Comparison of ENCODE assay signal across 11 mouse cellular contexts in genomic region chr7:45025601-45026220, GRCm38 (mm10). TPM values are rescaled to one million over a fixed set of nuclear protein-coding genes. Genes with fewer than 3 reads are reported as not detected.
DNase-seq lines count a peak whose midpoint lies in the region; ATAC-seq and TF ChIP-seq lines count a peak whose summit lies in the region.
"Had no signal": no experiment of that assay in that cellular context is flagged by ENCODE, and none has a peak within 500 bp of the region (broad histone marks: within the 10 kb centered on the region; RNA-seq: fewer than 3 reads in every experiment).

No protein-coding gene starts in this region.

- H3K4me3 ChIP-seq in forebrain, embryonic 13.5 days, result no peak overlapping the region
- H3K4me3 ChIP-seq in forebrain, embryonic 16.5 days (replicated peaks; ENCODE audit: low read length), result no peak overlapping the region
- H3K4me3 ChIP-seq in liver, adult 2 months (ENCODE audit: insufficient read depth, low read depth, low read length), result no peak overlapping the region
- H3K4me3 ChIP-seq in embryonic facial prominence, embryonic 14.5 days (ENCODE audit: low read depth, low read length), result no peak overlapping the region
- H3K4me3 ChIP-seq in neural tube, embryonic 15.5 days (replicated peaks), result no peak overlapping the region

- H3K27ac ChIP-seq in forebrain, embryonic 13.5 days, result peak overlapping the region; percentile 7; the same call in 1 of the 2 replicates
- no peak overlapping the region; the same call in 1 of the 2 replicates for H3K27ac ChIP-seq in forebrain, embryonic 16.5 days (ENCODE audit: low read length)
- H3K27ac ChIP-seq in liver, adult 2 months (replicated peaks; ENCODE audit: insufficient read depth, low read depth, low read length), result peak overlapping the region; percentile 42
- H3K27ac ChIP-seq in embryonic facial prominence, embryonic 14.5 days (replicated peaks; ENCODE audit: low read depth, low read length), result 0 out of 2 replicates have a peak overlapping the region, but pooled peaks have one; percentile 2
- H3K27ac ChIP-seq in neural tube, embryonic 15.5 days (replicated peaks), result peak overlapping the region; percentile 7; the same call in 1 of the 2 replicates
- H3K27ac ChIP-seq: liver, embryonic 14.5 days had no signal

- 80% methylated on average over 8 of the region's 8 CpGs for WGBS in forebrain, embryonic 13.5 days
- WGBS in forebrain, embryonic 16.5 days, result 78% methylated on average over 8 of the region's 8 CpGs
- 18% methylated on average over 8 of the region's 8 CpGs for WGBS in liver, adult 2 months
- WGBS in embryonic facial prominence, embryonic 14.5 days, result 71% methylated on average over 8 of the region's 8 CpGs
- WGBS in neural tube, embryonic 15.5 days, result 82% methylated on average over 8 of the region's 8 CpGs

- H3K27me3 ChIP-seq in forebrain, embryonic 13.5 days, result no peaks in the 10 kb centered on the region
- no peaks in the 10 kb centered on the region for H3K27me3 ChIP-seq in forebrain, embryonic 16.5 days (replicated peaks; ENCODE audit: control insufficient read depth, insufficient read depth, low read length)
- no peaks in the 10 kb centered on the region for H3K27me3 ChIP-seq in liver, adult 2 months (ENCODE audit: control insufficient read depth, insufficient read depth, low read length)
- no peaks in the 10 kb centered on the region for H3K27me3 ChIP-seq in embryonic facial prominence, embryonic 14.5 days (replicated peaks; ENCODE audit: control insufficient read depth, insufficient read depth, low read length)
- H3K27me3 ChIP-seq in neural tube, embryonic 15.5 days (replicated peaks), result no peaks in the 10 kb centered on the region
- H3K27me3 ChIP-seq: Patski had no signal

- no peaks in the 10 kb centered on the region for H3K9me3 ChIP-seq in forebrain, embryonic 13.5 days (replicated peaks)
- no peaks in the 10 kb centered on the region for H3K9me3 ChIP-seq in forebrain, embryonic 16.5 days (ENCODE audit: control insufficient read depth, low read length)
- no peaks in the 10 kb centered on the region for H3K9me3 ChIP-seq in embryonic facial prominence, embryonic 14.5 days (ENCODE audit: control insufficient read depth, low read length)
- H3K9me3 ChIP-seq in neural tube, embryonic 15.5 days (replicated peaks), result no peaks in the 10 kb centered on the region

- H3K9ac ChIP-seq in forebrain, embryonic 13.5 days, result no peak overlapping the region
- H3K9ac ChIP-seq in forebrain, embryonic 16.5 days (replicated peaks; ENCODE audit: low read depth, low read length), result no peak overlapping the region
- H3K9ac ChIP-seq in liver, adult 2 months (ENCODE audit: low read depth, low read length), result no peak overlapping the region
- H3K9ac ChIP-seq in embryonic facial prominence, embryonic 14.5 days (ENCODE audit: low read depth, low read length), result no peak overlapping the region
- no peak overlapping the region for H3K9ac ChIP-seq in neural tube, embryonic 15.5 days (replicated peaks)
- H3K9ac ChIP-seq: liver, embryonic 14.5 days had no signal

- H3K79me2 ChIP-seq in liver, adult 2 months (ENCODE audit: control insufficient read depth, insufficient read depth, low read length), result no peaks in the 10 kb centered on the region

- H3K36me3 ChIP-seq in forebrain, embryonic 13.5 days (ENCODE audit: poor library complexity, severe bottlenecking), result peaks cover 44% of the 10 kb centered on the region
- H3K36me3 ChIP-seq in forebrain, embryonic 16.5 days (ENCODE audit: control insufficient read depth, insufficient read depth), result peaks cover 15% of the 10 kb centered on the region
- H3K36me3 ChIP-seq in liver, adult 2 months (ENCODE audit: control insufficient read depth, insufficient read depth, low read length), result peaks cover 4% of the 10 kb centered on the region; the same call in 1 of the 2 replicates
- H3K36me3 ChIP-seq in embryonic facial prominence, embryonic 14.5 days (ENCODE audit: control insufficient read depth, insufficient read depth, low read length), result peaks cover 40% of the 10 kb centered on the region
- H3K36me3 ChIP-seq in neural tube, embryonic 15.5 days, result peaks cover 38% of the 10 kb centered on the region

- no peak for TF ChIP-seq CTCF in liver, adult 2 months (IDR thresholded peaks at IDR 0.05; ENCODE audit: low read depth, low read length)

- H3K4me2 ChIP-seq in forebrain, embryonic 13.5 days, result no peak overlapping the region
- H3K4me2 ChIP-seq in forebrain, embryonic 16.5 days (ENCODE audit: low read length), result no peak overlapping the region
- H3K4me2 ChIP-seq in embryonic facial prominence, embryonic 14.5 days (ENCODE audit: low read depth, low read length), result no peak overlapping the region
- H3K4me2 ChIP-seq in neural tube, embryonic 15.5 days, result no peak overlapping the region

- no peak for ATAC-seq in forebrain, embryonic 13.5 days
- ATAC-seq in forebrain, embryonic 16.5 days, result no peak
- no peak for ATAC-seq in embryonic facial prominence, embryonic 14.5 days (ENCODE audit: low read depth)
- ATAC-seq in neural tube, embryonic 15.5 days (ENCODE audit: low FRiP score), result no peak
- ATAC-seq in megakaryocyte, adult 5-6 weeks (ENCODE audit: poor library complexity, severe bottlenecking), result no peak
- ATAC-seq: Patski had no signal

- TF ChIP-seq POLR2A in liver, adult 2 months (IDR thresholded peaks at IDR 0.05; ENCODE audit: extremely low read depth, insufficient read depth, low read length), result no peak

- DNase-seq in liver, adult 2 months (ENCODE audit: extremely low read depth, low read depth, low spot score), result peak; percentile 94
- DNase-seq in liver, result no peak
- DNase-seq in embryonic facial prominence, embryonic 14.5 days (ENCODE audit: low spot score), result no peak
- DNase-seq in thymus, postnatal 14 days, result no peak
- DNase-seq: B cell, adult 2 months had no signal

- H3K4me1 ChIP-seq in forebrain, embryonic 13.5 days, result no peaks in the 10 kb centered on the region
- no peaks in the 10 kb centered on the region for H3K4me1 ChIP-seq in forebrain, embryonic 16.5 days (replicated peaks; ENCODE audit: control insufficient read depth, insufficient read depth, low read length)
- H3K4me1 ChIP-seq in liver, adult 2 months (ENCODE audit: control insufficient read depth, insufficient read depth, low read length), result peaks cover 7% of the 10 kb centered on the region
- no peaks in the 10 kb centered on the region for H3K4me1 ChIP-seq in embryonic facial prominence, embryonic 14.5 days (ENCODE audit: control insufficient read depth, insufficient read depth, low read length)
- H3K4me1 ChIP-seq in neural tube, embryonic 15.5 days, result peaks cover 10% of the 10 kb centered on the region

RNA-seq across cellular contexts. Expression of gene Rras, which starts 8.0 kb away (rescaled TPM):
- polyA plus RNA-seq in forebrain, embryonic 13.5 days (2015; fragmentation: Nextera tagmentation; extraction: Ambion mirVana), result 9.4 and 10.2 TPM in 2 replicates
- 10.1 and 12.0 TPM in 2 replicates for polyA plus RNA-seq in forebrain, embryonic 16.5 days (2015; fragmentation: Nextera tagmentation; extraction: Ambion mirVana)
- 8.9 and 13.9 TPM in 2 replicates for total RNA-seq in liver, adult 2 months (2014; rRNA removed)
- 53.4 and 54.9 TPM in 2 replicates for polyA plus RNA-seq in liver, adult 2 months (2012; rRNA removed)
- polyA plus RNA-seq in embryonic facial prominence, embryonic 14.5 days (2014; fragmentation: Nextera tagmentation; extraction: Ambion mirVana), result 50.5 and 52.3 TPM in 2 replicates
- 14.2 and 24.2 TPM in 2 replicates for polyA plus RNA-seq in neural tube, embryonic 15.5 days (2015; fragmentation: Nextera tagmentation; extraction: Ambion mirVana)
- total RNA-seq in megakaryocyte, adult 5-6 weeks (2015), result 77.1 and 78.6 TPM in 2 replicates
- 12.7 and 14.1 TPM in 2 replicates for total RNA-seq in megakaryocyte, adult 5-6 weeks (2017)

RNA-seq across cellular contexts. Expression of gene Scaf1, which starts 9.5 kb away (rescaled TPM):
- polyA plus RNA-seq in forebrain, embryonic 13.5 days (2015; fragmentation: Nextera tagmentation; extraction: Ambion mirVana), result 35.8 and 38.9 TPM in 2 replicates
- polyA plus RNA-seq in forebrain, embryonic 16.5 days (2015; fragmentation: Nextera tagmentation; extraction: Ambion mirVana), result 42.1 and 44.3 TPM in 2 replicates
- 4.4 and 9.7 TPM in 2 replicates for total RNA-seq in liver, adult 2 months (2014; rRNA removed)
- 25.7 and 31.8 TPM in 2 replicates for polyA plus RNA-seq in liver, adult 2 months (2012; rRNA removed)
- polyA plus RNA-seq in embryonic facial prominence, embryonic 14.5 days (2014; fragmentation: Nextera tagmentation; extraction: Ambion mirVana), result 43.7 and 47.5 TPM in 2 replicates
- 43.3 and 46.1 TPM in 2 replicates for polyA plus RNA-seq in neural tube, embryonic 15.5 days (2015; fragmentation: Nextera tagmentation; extraction: Ambion mirVana)
- 22.2 and 23.0 TPM in 2 replicates for total RNA-seq in megakaryocyte, adult 5-6 weeks (2015)
- 9.6 and 12.2 TPM in 2 replicates for total RNA-seq in megakaryocyte, adult 5-6 weeks (2017)

RNA-seq across cellular contexts. Expression of gene Prr12, which starts 27.0 kb away (rescaled TPM):
- 14.9 and 17.2 TPM in 2 replicates for polyA plus RNA-seq in forebrain, embryonic 13.5 days (2015; fragmentation: Nextera tagmentation; extraction: Ambion mirVana)
- 15.2 and 17.3 TPM in 2 replicates for polyA plus RNA-seq in forebrain, embryonic 16.5 days (2015; fragmentation: Nextera tagmentation; extraction: Ambion mirVana)
- 1.2 and 1.7 TPM in 2 replicates for total RNA-seq in liver, adult 2 months (2014; rRNA removed)
- 2.7 and 3.7 TPM in 2 replicates for polyA plus RNA-seq in liver, adult 2 months (2012; rRNA removed)
- 12.8 and 13.7 TPM in 2 replicates for polyA plus RNA-seq in embryonic facial prominence, embryonic 14.5 days (2014; fragmentation: Nextera tagmentation; extraction: Ambion mirVana)
- polyA plus RNA-seq in neural tube, embryonic 15.5 days (2015; fragmentation: Nextera tagmentation; extraction: Ambion mirVana), result 11.4 and 12.3 TPM in 2 replicates
- 15.4 and 16.3 TPM in 2 replicates for total RNA-seq in megakaryocyte, adult 5-6 weeks (2015)
- 1.9 and 3.0 TPM in 2 replicates for total RNA-seq in megakaryocyte, adult 5-6 weeks (2017)

RNA-seq across cellular contexts. Expression of gene Bcl2l12, which starts 27.2 kb away (rescaled TPM):
- 40.5 and 45.6 TPM in 2 replicates for polyA plus RNA-seq in forebrain, embryonic 13.5 days (2015; fragmentation: Nextera tagmentation; extraction: Ambion mirVana)
- polyA plus RNA-seq in forebrain, embryonic 16.5 days (2015; fragmentation: Nextera tagmentation; extraction: Ambion mirVana), result 15.3 and 16.0 TPM in 2 replicates
- 4.2 and 5.6 TPM in 2 replicates for total RNA-seq in liver, adult 2 months (2014; rRNA removed)
- polyA plus RNA-seq in liver, adult 2 months (2012; rRNA removed), result 13.3 and 14.5 TPM in 2 replicates
- 43.2 and 48.6 TPM in 2 replicates for polyA plus RNA-seq in embryonic facial prominence, embryonic 14.5 days (2014; fragmentation: Nextera tagmentation; extraction: Ambion mirVana)
- 9.8 and 19.8 TPM in 2 replicates for polyA plus RNA-seq in neural tube, embryonic 15.5 days (2015; fragmentation: Nextera tagmentation; extraction: Ambion mirVana)
- 16.8 and 18.7 TPM in 2 replicates for total RNA-seq in megakaryocyte, adult 5-6 weeks (2015)
- 14.1 and 17.7 TPM in 2 replicates for total RNA-seq in megakaryocyte, adult 5-6 weeks (2017)

RNA-seq across cellular contexts. Expression of gene Irf3, which starts 28.3 kb away (rescaled TPM):
- polyA plus RNA-seq in forebrain, embryonic 13.5 days (2015; fragmentation: Nextera tagmentation; extraction: Ambion mirVana), result 67.9 and 72.7 TPM in 2 replicates
- 56.2 and 60.6 TPM in 2 replicates for polyA plus RNA-seq in forebrain, embryonic 16.5 days (2015; fragmentation: Nextera tagmentation; extraction: Ambion mirVana)
- total RNA-seq in liver, adult 2 months (2014; rRNA removed), result 58.5 and 59.0 TPM in 2 replicates
- polyA plus RNA-seq in liver, adult 2 months (2012; rRNA removed), result 82.0 and 101 TPM in 2 replicates
- 77.7 and 84.6 TPM in 2 replicates for polyA plus RNA-seq in embryonic facial prominence, embryonic 14.5 days (2014; fragmentation: Nextera tagmentation; extraction: Ambion mirVana)
- 56.8 and 70.2 TPM in 2 replicates for polyA plus RNA-seq in neural tube, embryonic 15.5 days (2015; fragmentation: Nextera tagmentation; extraction: Ambion mirVana)
- 60.8 and 76.8 TPM in 2 replicates for total RNA-seq in megakaryocyte, adult 5-6 weeks (2015)
- 84.8 and 89.4 TPM in 2 replicates for total RNA-seq in megakaryocyte, adult 5-6 weeks (2017)
